Mouse (Mus musculus) cortical plate, adult 2 months (tissue): ENCODE data around the gene Prpf8.

ENCODE experiments used
- CTCF ChIP-seq: fragments of 200-500 bp; IDR thresholded peaks from 2 replicates; pipeline ENCODE4 v1.5.1; 2011; ENCODE audit warnings: mild to moderate bottlenecking, control low read depth, low read length; ENCODE audit not compliant: insufficient read depth; ENCODE audit errors: extremely low read depth
- POLR2A ChIP-seq: fragments of 200-500 bp; IDR thresholded peaks from 2 replicates; pipeline ENCODE4 v1.6.1; 2011; ENCODE audit warnings: mild to moderate bottlenecking, low read length, control low read depth; ENCODE audit not compliant: insufficient read depth; ENCODE audit errors: extremely low read depth

- TF ChIP-seq POLR2A (no peak), CTCF (no peak)
These were observed 24.8 kb upstream of the Prpf8 start for GRCm38 (mm10) chr11:75461743-75462252.
